Mouse (Mus musculus) lung, adult 18-20 months (tissue): ENCODE results near the gene Clba1.
"Not testable (repeated sequence)": the region's sequence is repeated elsewhere in the genome, so short reads cannot be mapped to it uniquely, and the experiment has no call there.

Experiments used
- DNase-seq, 2 experiments: peaks; one replicate each; pipeline ENCODE4 v3.0.0; 2022; ENCODE audit warnings: mixed read lengths in 2 of 2

The Clba1 gene

DNA sequence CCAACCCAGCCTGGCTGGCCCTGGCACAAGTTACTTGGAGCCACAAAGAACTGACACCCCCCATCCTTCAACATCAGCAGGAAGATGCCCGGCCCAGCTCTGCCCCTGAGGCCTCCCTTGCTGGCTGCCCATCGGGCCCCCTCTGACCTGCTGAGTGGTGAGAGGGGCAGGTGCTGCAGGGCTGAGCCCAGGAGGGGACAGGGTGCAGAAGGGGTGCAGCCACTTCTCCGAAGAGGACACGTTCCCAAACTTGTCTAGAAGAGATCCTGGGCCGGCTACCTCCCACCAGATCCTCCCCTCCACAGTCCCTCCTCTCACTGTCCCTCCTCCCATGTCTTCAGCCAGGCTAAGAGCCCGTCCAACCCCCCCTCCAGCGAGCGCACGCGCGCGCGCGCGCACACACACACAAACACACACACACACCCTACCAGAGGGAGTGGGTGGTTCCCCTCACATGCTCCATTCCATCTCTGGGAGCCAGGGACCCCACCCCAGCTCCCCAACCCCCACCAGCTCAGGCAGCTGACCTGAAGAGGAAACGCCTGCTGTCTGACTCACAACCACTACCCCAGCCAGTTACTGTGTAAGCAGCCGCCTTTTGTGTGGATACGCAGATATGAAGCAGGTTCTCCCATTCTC is 13.2 kb upstream of the Clba1 start:
- peak; percentile 67 to 69 for DNase-seq

DNA sequence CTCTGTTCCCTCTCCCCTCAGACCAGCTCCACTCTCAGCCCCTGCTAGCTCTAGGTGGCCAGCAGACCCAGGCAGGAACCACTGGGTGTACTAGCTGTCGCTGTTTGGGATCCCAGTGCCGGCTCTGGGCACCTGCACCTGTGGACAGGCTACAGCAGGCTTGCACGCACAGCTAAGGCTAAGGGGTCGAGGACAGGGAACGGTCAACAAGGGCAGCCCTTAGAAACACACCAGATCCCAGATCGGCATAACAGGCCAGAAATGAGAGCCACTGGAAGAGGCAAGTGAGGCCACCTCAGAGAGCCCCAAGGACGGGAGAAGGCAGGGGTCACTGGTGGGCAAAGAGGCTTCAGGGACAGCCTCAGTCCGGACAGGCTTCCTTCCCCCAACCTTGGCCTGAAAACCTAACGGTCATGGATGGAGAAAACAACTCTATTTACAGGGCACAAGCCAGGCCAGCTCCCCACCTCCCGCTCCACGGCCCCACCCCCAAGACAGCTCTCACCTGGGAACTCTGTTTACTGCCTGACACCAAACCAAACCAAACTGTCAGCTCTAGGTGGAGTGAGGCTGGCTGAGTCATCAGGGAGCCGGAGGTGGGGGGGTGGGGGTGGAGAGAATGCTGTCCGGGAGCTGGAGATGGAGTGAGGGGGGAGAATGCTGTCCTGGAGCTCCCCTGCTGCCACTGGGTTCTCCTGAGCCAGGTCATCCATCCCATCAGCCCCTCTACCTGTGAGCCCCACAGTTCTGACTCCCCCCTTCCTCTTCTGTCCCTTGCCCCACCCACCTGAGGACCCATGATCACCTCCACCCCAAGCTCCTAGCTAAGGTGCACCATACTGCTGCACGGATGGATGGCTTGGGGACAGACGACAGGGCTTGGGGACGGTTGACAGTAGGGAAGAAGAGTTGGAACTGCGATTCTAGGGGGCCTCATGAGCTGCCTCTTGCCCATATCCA is 11.9 kb upstream of the Clba1 start:
- DNase-seq = peak; percentile 47 to 65

DNA sequence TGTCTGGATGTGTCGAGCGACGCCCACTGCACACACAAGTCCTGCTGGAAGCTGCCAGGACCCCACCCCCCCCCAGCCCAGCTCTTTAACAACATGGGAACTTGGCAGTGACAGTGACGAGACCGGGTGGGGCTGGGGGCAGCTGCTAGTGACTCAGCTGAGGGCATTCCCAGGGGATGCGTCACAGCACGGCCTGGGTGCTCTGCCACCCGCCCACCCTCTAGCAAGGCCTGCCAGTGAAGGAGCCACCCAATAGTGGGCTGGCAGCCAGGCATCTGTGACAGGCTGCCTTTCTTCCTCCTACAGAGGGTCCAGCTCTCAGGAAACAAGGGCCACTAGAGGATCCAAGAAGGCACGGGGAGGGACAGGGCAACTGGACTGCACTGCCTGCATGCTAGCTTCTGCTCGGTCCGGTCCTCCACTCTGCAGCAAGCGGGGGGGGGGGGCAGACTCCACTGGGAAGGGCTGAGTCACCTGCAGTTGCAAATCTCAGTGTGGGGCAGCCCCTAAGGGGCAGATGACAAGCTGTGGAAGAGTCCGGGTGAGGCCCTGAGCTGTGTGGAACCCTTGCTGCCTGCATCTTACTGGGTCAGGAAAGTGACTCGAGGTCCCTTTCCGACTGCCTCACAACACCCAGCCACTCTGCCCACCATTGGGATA is 10.9 kb upstream of the Clba1 start:
- peak; percentile 53 to 65 for DNase-seq

DNA sequence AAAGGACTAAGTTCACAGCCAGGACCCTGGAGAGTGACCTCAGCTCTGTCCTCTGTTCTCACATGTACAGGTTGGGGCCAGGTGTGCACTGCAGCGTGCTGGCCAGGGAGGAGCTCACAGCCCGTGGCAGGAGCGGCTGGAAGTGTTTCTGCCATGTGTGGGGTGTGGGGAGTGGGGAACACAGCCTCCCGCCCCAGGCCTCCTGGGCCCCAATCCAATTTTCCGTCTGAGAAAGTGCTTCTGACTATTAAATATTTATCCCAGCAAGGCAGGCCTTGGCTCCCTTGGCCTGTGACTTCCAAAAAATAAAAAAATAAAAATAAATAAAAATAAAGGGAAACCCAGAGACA is 10.4 kb upstream of the Clba1 start:
- no peak for DNase-seq

DNA sequence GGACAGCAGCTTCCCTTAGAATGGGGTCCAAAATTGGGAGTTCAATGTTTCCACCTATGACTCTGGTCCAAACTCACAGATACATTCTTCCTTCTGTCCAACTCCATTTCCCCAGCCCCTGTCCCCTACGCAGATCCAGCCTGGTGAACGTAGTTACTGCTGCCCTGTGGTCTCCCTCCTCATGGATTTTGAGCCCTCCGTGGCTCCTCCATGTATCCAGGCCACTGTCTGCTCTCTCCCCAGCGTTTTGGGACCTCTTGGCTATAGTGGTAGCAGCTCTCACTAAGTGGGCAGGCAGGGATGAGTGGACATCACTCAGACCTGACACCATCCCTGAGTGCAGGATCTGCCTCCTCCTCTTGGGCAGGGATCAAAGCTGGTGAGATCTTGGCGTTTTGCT is 10.0 kb upstream of the Clba1 start:
- DNase-seq = no peak

DNA sequence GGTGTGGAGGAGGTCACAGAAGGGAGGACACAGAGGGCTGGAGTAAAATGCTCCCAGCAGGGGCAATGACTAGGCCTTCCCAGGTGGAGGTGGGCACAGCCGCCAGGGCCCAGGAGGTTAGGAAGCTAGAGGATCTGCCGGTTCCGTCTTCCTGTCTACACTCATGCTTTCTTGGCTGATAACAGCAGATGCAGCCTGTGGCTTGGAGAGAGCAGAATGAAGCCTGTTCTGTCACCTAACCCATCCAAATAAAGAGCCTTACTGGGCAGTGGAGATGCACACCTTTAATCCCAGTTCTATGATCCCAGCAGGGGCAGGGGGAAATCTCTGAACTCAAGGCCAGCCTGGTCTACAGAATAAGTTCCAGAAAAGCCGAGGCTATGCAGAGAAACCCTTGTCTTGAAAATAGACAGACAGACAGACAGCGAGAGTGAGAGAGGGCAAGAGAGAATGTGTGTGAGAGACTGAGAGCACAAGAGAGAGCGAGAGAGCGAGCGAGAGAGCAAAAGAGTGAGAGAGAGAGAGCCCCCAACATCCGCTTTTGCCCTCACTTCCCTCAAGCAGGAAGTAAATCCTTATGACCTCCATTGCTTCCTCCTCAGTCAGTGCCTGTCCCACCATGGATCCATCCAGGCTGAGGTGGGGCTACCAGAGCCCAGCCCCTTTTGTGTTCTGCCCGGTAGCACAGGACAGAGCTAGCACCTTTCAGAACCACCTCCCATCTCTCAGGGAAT is 9.3 kb upstream of the Clba1 start:
- DNase-seq = no peak

DNA sequence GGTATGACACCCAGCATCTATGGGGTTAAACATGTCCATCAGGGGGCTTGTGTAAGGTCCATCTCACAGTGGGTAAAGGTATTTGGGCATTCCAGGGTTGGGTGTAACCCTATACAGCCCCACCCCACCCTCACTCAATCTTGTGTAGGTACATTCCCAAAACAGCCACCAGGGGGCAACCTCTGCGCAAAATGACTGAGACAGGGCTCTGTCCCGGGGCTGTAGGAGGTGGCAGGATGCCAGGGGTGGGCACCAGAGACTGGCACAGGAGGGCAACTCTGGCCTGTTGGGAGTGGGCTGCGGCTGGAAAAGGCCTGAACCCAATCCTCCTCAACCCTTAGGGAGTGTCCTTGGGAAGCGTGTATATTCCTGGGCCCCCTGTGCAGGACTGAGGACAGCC is 8.3 kb upstream of the Clba1 start:
- DNase-seq = peak; percentile 64 to 74

GRCm38 (mm10) chr12:112801864-112802846 is 6.6 kb upstream of the Clba1 start, which contains the start of gene Ahnak2:
Gene Ahnak2, minus strand, starts transcription at chr12:112802657.
- DNase-seq = no peak

- no peak for DNase-seq
These were observed 5.8 kb upstream of the Clba1 start for GRCm38 (mm10) chr12:112802917-112803316.

- DNase-seq = no peak
These were observed 4.7 kb upstream of the Clba1 start for GRCm38 (mm10) chr12:112804046-112804445.

DNA sequence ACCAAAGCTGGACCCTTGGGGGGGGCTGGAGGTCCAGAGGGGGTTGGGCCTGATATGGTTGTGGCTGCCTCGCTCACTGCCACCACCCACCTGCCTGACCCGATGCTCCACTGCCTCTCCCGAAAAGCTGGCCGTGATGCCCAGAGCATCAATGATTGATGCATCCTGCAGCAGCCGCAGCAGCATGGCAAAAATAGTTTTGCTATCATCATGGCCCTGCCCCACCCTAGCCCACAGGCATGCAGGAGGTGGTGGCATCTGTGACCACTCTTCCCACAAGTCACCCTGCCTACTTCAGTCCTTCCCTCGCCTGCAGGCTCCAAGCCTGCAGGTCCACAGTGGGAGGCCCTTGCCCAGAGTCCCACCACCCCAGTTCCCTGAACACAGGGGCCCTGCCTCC is 2.7 kb upstream of the Clba1 start:
- DNase-seq = no peak

DNA sequence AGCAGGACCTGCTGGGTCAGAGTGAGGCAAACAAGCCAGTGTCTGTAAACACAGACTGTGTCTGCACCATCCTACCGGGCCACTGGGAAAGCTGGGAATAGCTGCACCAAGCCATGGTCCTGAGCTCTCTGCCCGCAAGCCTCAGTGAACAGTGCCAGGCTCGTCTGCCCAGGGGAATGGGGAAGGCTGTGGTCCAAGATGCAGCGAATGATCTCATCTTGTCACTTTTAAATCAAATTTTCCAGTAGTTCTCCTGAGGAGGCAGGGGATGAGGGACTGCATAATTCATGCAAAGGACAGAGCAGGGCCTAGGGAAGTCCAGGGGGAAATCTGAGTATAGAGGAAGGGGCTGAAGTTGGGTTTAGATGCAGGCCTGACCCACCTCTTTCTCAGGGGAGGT is 941 bp upstream of the Clba1 start:
- DNase-seq = no peak

DNA sequence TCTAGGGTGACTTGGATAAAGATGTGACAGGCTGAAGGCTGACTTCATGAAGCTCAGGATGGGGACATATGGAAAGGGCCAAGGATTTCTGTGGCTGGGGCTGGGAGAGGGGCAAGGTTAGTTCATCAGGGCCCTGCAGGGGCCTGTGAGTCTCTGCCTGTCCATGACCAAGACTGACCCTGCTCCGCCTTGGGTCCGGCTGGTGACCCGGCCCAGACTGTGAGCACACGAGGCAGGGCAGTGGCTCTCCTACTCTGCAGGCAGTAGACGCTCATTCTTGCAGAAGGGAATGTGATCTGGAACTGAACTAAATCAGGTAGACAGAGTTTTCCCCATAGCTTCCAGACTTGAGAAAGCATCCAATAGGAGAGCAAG is 538 bp upstream of the Clba1 start:
- DNase-seq = no peak

DNA sequence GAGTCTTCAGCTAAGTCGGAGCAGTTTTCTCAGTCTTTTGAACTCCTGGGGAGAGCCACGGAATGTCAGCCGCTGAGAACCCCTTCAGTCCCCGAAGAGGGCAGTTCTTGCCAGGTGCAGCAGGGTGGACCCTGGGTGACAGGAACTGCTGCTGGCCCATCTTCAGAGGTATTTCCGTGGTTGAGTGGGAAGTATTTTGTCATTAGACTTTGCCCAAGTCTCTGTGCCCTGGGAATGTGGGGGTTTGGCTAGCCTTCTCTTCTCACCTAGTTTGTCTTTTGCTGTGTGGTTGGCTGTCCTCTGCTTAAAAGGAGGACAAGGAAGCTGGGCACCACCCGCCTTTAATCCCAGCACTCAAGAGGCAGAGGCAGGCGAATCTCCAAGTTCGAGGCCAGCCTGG is 904 bp downstream of the Clba1 start:
- DNase-seq = no peak

- no peak for DNase-seq
These were observed 1.6 kb downstream of the Clba1 start for GRCm38 (mm10) chr12:112810092-112810885.

DNA sequence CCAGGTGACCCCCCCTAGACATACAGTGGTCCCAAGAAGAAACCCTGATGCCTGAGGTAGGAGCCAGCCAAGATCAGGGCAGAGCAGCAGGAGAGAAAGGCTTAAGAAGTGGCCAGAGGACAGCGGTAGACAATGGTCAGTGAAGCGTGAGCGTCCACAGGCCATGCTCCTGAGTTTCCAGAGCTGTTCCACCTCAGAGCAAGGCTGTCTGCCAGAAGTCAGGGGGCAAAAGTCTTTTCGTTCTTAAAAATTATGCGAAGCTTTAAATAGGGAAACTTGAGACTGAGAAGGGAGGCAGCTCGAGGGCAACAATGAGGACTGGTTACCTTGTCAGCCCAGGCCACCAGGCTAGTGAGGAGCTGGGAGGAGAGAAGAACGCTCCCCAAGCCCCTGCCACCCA is 4.6 kb downstream of the Clba1 start:
- DNase-seq = no peak

DNA sequence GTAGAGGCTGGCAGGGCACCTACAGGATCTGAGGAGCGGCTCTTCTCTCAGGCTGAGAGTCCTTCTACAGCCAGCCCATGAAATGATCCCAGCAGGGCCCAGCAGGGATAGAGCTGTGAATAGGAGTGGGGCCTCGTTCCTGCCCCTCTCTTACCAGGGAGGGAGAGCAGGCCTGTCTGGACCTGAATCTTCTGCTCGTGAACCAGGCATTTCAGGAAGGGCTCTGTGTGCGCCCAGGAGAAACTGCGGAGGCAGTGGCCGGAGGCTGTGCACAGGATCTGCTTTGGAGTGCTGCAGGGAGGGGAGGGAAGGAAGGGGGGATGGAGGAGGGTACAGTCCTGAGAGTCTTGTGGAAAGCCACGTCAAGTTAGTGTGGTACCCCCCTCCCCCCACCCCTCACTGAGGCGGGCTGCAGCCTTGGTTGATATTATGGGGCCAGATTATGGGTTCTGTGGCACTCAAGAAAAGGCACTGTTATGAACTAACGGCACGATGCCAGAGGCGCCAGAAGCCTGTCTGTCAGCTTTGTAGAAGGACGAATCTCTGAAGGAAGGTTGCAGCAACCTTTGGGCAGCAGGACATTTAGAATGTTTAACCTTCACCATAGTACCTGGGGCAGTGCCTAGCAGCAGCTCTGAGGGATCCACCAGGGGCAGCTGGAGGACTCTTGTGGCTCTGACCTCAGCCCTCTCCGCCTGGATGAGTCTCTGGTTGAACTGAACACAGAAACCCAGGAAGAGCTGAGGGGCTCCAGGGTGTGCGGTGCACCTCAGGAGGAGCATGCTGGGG is 6.1 kb downstream of the Clba1 start:
- DNase-seq = no peak

DNA sequence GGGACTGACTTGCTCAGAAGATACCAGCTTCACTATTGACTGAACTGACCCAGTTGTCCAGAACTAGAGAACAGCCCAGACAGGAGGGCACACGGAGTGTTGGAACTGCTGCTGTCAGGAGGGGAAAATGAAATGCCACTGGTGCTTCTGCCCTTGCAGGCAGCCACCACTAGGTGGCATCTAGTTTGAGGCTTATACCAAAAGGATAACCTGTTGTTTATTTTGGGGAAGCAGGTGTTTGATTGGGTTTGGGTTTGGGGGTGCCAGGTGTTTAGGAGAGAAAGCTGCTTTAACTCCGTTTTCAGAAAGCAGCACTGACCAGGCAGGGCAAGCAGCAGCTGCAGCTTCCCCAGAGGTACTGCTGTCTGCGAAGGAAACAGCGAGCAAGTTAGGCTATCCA is 7.6 kb downstream of the Clba1 start:
- peak in 1 of 2 experiments; percentile 56 for DNase-seq

- not testable (repeated sequence) for DNase-seq
These were observed 8.1 kb downstream of the Clba1 start for GRCm38 (mm10) chr12:112816866-112817265.

DNA sequence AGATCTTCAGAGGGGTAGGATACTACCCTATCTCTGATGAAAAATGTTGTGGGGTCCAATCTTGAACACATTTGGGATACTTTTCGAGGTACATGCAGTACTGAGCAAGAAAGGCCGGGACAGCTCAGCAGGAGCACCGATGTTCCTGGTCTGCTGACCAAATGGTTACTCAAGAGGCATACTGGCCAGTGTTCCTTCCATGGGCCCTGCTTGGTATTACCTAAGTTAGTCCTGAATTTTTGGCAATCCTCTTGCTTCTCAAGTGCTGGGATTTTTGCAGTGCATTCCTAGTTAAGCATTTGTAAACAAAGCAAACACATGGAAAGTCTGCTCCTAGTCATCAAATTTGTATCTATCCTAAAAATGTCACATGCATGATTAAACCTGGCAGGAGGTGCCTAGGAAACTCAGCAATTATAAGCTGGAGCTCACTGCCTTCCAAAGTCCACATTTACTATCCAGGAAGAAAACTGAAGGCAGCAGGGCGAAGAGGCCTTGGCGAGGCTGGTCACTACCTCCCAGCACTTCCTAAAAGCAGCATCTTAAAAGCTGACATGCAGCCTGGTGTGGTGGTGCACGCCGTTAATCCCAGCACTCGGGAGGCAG is 10.4 kb downstream of the Clba1 start:
- DNase-seq = no peak
